Mouse (Mus musculus) neural tube, embryonic 10.5 days (tissue): ENCODE data around the gene Hs3st5.

ENCODE experiments used
- DNase-seq: peaks from one replicate; pipeline ENCODE4 v3.0.0-alpha.2; 2017; ENCODE audit warnings: low spot score; ENCODE audit errors: extremely low spot score

Gene Hs3st5

DNA sequence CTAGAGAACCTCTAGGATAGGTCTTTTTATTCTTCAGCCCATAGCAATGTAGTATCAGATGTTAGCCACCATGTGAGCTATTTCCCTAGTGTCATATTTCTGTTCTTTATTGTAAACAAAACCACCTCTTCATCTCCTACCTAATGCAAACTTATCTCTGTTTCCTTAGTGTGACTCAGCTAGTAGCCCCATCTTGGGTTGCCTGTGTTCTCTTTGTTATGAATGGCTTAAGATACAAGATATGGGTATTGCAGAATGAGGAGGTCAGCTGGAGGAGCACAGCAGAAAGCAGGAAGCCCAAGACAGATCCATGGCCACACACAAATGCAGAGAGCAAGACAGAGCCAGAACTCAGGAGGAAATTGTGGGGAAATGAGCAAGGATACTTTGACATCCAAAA lies 288.7 kb downstream of the Hs3st5 start:
- DNase-seq, result no peak

DNA sequence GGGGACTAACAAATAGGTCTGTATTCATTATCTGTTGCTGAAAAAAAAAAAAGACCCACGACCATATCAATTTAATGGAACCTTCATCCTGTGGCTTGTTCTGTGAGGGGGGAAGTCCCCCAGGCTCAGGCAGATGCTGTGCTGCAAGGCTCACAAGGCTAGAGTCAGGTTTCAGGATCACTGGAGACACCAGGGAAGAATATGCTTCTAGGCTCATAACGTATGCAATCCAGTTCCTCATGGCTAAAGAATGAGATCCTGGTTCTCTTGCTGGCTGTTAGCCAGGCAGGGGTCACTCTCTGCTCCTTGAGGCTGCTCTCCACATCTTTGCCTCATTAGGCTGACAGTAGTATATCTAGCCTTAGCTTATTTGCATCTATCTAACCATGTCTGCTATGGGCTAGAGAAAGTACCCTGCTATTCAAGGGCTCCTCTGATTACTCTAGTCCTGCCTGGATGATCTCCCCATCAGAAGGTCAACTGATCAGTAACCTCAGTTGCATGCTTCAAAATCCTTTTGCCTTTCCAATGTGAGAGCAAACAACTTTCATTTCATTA lies 294.4 kb downstream of the Hs3st5 start:
- DNase-seq, result no peak

GRCm38 (mm10) chr10:36803705-36804104 lies 297.1 kb downstream of the Hs3st5 start:
- DNase-seq, result no peak

DNA sequence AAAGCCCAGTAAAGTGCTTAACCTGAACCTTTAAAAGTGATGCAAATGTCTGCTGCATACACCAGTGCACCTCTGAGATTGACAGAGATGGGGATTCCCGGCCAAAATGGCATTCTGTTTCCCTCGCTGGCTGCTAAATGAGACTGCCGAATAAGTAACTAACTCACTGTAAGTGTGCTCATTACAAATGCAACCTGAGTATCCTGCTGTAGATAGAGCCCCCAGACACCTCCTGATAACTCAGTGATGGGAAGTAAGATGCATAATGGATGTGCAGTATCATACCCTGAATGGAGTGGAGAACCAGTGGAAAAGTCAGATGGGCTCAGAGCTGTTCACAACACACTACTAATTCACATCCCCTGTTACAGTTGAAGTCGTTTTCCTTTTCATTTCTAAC lies 298.7 kb downstream of the Hs3st5 start:
- DNase-seq, result no peak

GRCm38 (mm10) chr10:36805788-36806187 lies 299.2 kb downstream of the Hs3st5 start:
- no peak for DNase-seq

DNA sequence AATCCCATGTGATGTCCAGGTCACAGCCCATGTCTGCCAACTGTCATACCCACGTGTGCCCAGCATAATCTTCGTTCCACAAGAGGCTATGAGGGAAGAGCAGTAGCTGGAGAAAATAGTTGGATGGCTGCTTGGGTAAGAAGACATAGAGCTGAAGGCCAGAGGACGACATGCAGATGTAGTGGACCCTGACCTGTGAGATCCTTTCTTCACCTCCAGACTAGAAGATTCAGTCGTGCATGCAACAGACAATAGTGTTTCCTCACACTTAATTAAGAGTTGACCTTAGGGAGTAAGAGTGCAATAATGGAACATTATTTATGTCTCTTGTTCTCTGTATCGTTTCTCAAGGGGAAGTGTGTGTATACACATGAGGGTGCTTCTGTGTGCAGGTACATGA lies 300.4 kb downstream of the Hs3st5 start:
- DNase-seq, result no peak

DNA sequence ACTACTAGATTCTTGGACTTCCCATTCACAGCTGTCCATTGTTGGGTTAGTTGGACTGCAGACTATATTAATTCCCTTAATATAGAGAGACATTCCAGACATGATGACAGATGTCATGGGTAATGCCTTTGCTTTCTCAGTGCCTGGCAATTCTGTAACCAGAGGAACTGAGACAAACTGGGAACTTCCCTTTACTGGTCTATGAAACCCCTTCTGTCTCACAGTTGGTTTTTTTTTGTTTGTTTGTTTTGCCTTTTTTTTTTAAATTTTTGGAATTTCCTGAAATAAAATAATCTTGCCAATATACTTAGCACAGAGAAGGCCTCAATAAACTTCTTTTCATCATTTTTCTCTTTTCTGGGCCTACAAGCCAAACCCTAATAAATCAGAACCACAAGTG lies 312.3 kb downstream of the Hs3st5 start:
- no peak for DNase-seq

GRCm38 (mm10) chr10:36829079-36829478 lies 322.5 kb downstream of the Hs3st5 start:
- DNase-seq, result no peak

- DNase-seq, result no peak
Observed at GRCm38 (mm10) chr10:36832204-36832603, 325.6 kb downstream of the Hs3st5 start.

DNA sequence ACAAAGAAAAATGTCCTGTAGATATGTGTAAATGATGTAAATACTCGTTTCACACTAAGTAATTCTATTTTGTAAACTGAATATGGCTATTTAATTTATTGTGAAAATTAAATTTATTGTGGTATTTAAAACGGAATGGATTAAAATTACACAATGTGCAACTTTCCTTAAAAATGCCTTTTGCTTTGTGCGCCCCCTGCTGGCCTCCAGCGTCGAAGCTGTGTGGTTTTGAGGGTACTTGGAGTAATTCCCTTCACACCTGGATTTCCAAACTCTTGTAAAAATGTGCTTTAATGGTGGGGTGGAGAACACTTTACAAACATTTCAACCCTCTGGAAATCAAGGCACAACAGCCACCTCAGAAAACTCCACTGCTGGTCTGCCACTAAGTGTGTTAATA lies 327.6 kb downstream of the Hs3st5 start:
- peak; percentile 32 for DNase-seq

GRCm38 (mm10) chr10:36835836-36836516 lies 329.4 kb downstream of the Hs3st5 start:
- no peak for DNase-seq

GRCm38 (mm10) chr10:36850231-36850630 lies 343.6 kb downstream of the Hs3st5 start:
- DNase-seq, result no peak

DNA sequence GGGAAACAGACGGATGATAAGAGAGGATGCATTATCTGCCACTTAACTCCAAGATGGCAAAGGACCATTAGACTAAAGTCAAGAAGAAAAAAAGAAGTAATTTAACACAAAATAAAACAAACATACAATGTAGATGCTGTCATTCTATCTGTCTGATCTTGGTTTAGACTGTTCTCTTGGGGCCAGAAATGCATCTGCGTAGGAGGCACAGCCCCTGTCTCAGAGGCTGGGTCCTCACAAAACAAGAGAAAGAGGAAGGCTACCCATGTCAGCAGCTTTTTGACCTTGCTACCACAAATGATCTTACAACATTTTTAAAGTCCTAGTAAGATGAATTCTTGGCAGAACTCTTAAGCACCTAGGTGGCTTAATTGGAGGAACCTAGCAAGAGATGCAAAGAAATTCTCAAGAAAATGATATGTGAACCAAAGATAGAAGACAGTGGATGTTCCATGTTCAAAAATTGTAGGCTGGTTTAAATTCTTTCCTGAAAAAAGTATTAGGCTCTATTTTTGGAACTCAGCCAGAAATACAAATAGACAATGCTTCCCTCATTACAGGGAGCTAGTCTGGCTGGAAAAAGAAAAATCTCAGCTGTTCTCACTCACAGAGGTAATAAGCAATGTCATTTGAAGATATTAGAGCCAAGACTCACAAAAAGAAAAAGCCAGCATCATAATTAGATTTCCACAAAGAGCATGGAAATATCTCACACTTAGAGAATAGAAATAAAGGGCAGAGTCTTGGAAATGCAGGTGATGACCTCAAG lies 355.7 kb downstream of the Hs3st5 start:
- DNase-seq, result no peak
